18 mouse cellular contexts compared by ENCODE assay signal in the genomic region with DNA sequence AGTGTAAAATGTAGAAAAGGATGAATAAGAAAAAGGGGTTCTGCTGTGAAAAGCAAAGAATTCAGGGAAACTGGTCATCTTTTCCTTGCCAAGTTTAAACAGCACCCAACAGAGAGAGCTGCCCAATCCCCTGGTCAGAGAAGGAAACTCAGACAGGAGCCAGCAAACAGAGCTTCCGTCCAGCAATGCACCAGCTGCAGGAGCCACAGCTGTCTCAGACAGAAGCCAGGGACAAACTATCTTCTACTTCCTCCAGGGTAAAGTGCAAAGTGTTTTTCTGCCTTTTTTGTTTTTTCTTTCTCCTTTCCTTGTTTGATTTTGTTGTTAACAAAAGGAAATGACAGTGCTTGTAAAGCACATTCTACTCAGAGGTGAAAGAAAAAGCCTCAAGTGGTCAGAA.
DNase-seq lines count a peak whose midpoint lies in the region; TF ChIP-seq lines count a peak whose summit lies in the region.
"Had no signal": no experiment of that assay in that cellular context is flagged by ENCODE, and none has a peak within 500 bp of the region (broad histone marks: within the 10 kb centered on the region; RNA-seq: fewer than 3 reads in every experiment).

No protein-coding gene starts in this region.

- H3K4me1 ChIP-seq in bone marrow macrophage, adult 2 months (ENCODE audit: control insufficient read depth, insufficient read depth, low read length) = peaks cover 17% of the 10 kb centered on the region
- H3K4me1 ChIP-seq: embryonic facial prominence, embryonic 13.5 days; forebrain, embryonic 10.5 days; forebrain, embryonic 15.5 days; limb, embryonic 12.5 days; stomach, embryonic 15.5 days had no signal

- no peak for TF ChIP-seq CTCF in bone marrow macrophage, adult 2 months (IDR thresholded peaks at IDR 0.05; ENCODE audit: low read depth, low read length)

- peak; percentile 90 for DNase-seq in heart, adult 11 months
- no peak for DNase-seq in heart, postnatal 4 days
- peak; percentile 9 for DNase-seq in kidney, adult 9 months
- no peak for DNase-seq in kidney, postnatal 4 days
- DNase-seq in kidney, postnatal 36 days = peak; percentile 4 to 9
- DNase-seq in kidney, adult 11 months = no peak
- DNase-seq: adrenal gland, postnatal 25 days; cerebellum, adult 18-20 months; cerebellum, postnatal 10 days; layer of hippocampus, adult 9-11 months; lung, postnatal 14 days; right cerebral cortex, postnatal 25 days had no signal

- no peak for TF ChIP-seq POLR2A in bone marrow macrophage, adult 2 months (IDR thresholded peaks at IDR 0.05; ENCODE audit: borderline replicate concordance, low read depth, low read length)

- H3K4me3 ChIP-seq in bone marrow macrophage, adult 2 months (ENCODE audit: insufficient read depth, low read length) = no peak overlapping the region
- H3K4me3 ChIP-seq: embryonic facial prominence, embryonic 13.5 days; forebrain, embryonic 10.5 days; forebrain, embryonic 15.5 days; limb, embryonic 12.5 days; stomach, embryonic 15.5 days had no signal

- H3K27ac ChIP-seq in bone marrow macrophage, adult 2 months (ENCODE audit: insufficient read depth, low read depth, low read length) = peak overlapping the region; percentile 75
- H3K27ac ChIP-seq: embryonic facial prominence, embryonic 13.5 days; forebrain, embryonic 10.5 days; forebrain, embryonic 15.5 days; limb, embryonic 12.5 days; stomach, embryonic 15.5 days had no signal

Comparison
In these comparisons a context has a peak if more than half of its experiments do, and no peak if none do; other contexts are left out.
1. DNase-seq: peak in heart, adult 11 months (single experiment), kidney, adult 9 months (single experiment) and kidney, postnatal 36 days (2 of 2); none in heart, postnatal 4 days (single experiment), kidney, postnatal 4 days (0 of 2) and kidney, adult 11 months (single experiment).